Mouse (Mus musculus): ENCODE measurements around the gene Cds1. TPM values are rescaled to one million over a fixed set of nuclear protein-coding genes. Genes with fewer than 3 reads are reported as not detected.

The Cds1 gene
- total and polyA plus RNA-seq, 2 experiments, result 0.37 to 0.67 TPM

DNA sequence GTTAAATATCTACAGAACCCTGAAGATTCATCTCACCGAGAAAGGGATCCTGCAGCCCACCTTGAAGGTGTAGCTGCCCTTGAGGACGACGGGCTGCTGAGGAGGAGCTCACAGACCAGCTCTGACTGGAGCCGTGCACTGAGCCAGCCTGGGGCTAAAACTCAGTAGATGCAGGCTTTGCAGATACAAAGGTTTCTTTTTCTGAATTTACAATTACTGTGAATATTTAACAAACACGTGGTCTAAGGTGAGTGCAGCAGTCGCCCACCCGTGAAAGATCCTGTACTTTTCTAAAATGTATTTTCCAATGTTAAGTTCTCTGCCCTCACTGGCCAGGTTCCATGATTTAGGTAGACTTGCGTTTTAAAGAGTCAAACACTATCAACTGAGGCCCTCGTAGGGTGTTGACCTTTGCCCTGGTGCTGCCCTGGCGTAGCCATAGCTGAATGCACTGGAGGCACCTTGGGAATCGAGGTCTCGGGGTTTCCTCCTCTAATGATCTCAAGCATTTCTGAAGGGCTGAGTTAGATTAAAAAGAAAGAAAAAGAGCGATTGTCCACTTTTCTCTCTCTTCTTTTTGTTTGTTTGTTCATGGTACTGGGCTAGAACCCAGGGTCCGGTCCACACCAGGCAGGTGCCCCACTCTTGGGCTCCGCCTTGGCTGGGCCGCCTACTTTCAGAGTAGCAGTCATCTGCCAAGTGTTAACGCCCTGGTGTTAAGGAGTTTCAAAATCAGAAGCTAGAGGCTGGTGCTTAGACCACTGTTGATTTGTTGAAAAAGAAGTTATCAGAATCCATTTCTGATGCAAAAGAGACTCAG lies 56.8 kb downstream of the Cds1 start:
- no peak for TF ChIP-seq POLR2A (IDR thresholded peaks at IDR 0.05; ENCODE audit: extremely low read depth, insufficient read depth, low read length)
- no peak for TF ChIP-seq CTCF (IDR thresholded peaks at IDR 0.05; ENCODE audit: low read depth, low read length)
- peaks cover 5% of the 10 kb centered on the region; the same call in 1 of the 2 replicates for H3K27me3 ChIP-seq (ENCODE audit: control insufficient read depth, insufficient read depth, low read length)
- 61% methylated on average over 17 of the region's 17 CpGs for WGBS
- H3K4me3 ChIP-seq (ENCODE audit: insufficient read depth, low read depth, low read length), result no peak overlapping the region
- H3K4me1 ChIP-seq (ENCODE audit: control insufficient read depth, insufficient read depth, low read length), result no peaks in the 10 kb centered on the region
- H3K36me3 ChIP-seq (ENCODE audit: control insufficient read depth, insufficient read depth, low read length), result no peaks in the 10 kb centered on the region
- H3K79me2 ChIP-seq (ENCODE audit: control insufficient read depth, insufficient read depth, low read length), result no peaks in the 10 kb centered on the region
- H3K9ac ChIP-seq (ENCODE audit: low read depth, low read length), result no peak overlapping the region
- no peak overlapping the region for H3K27ac ChIP-seq (replicated peaks; ENCODE audit: insufficient read depth, low read depth, low read length)
- DNase-seq (ENCODE audit: extremely low read depth, low read depth, low spot score), result no peak

DNA sequence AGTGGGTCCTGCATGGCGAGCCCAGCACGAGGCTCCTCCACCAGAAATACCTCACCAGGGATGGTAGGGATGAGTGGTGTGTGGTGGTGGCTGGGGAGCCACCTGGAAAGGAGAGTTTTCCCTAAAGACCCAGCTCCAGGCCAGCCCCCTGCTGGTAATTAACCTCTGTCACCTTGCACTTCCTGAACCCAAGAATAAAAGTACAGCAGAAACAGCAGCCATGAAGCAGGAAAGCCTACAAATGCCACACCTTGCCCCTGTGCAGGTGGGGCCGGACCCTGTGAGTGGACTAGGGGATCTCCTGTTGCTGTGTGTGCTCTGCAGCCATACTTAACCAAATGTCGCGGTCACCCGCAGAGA lies 57.4 kb downstream of the Cds1 start:
- H3K9ac ChIP-seq (ENCODE audit: low read depth, low read length), result no peak overlapping the region
- TF ChIP-seq POLR2A (IDR thresholded peaks at IDR 0.05; ENCODE audit: extremely low read depth, insufficient read depth, low read length) (no peak), CTCF (IDR thresholded peaks at IDR 0.05; ENCODE audit: low read depth, low read length) (no peak)
- 56% methylated on average over 6 of the region's 6 CpGs for whole genome bisulfite sequencing
- no peaks in the 10 kb centered on the region for H3K79me2 ChIP-seq (ENCODE audit: control insufficient read depth, insufficient read depth, low read length)
- H3K27me3 ChIP-seq (ENCODE audit: control insufficient read depth, insufficient read depth, low read length), result peaks cover 5% of the 10 kb centered on the region; the same call in 1 of the 2 replicates
- H3K4me1 ChIP-seq (ENCODE audit: control insufficient read depth, insufficient read depth, low read length), result no peaks in the 10 kb centered on the region
- no peaks in the 10 kb centered on the region for H3K36me3 ChIP-seq (ENCODE audit: control insufficient read depth, insufficient read depth, low read length)
- DNase-seq (ENCODE audit: extremely low read depth, low read depth, low spot score), result no peak
- H3K4me3 ChIP-seq (ENCODE audit: insufficient read depth, low read depth, low read length), result no peak overlapping the region
- no peak overlapping the region for H3K27ac ChIP-seq (replicated peaks; ENCODE audit: insufficient read depth, low read depth, low read length)

DNA sequence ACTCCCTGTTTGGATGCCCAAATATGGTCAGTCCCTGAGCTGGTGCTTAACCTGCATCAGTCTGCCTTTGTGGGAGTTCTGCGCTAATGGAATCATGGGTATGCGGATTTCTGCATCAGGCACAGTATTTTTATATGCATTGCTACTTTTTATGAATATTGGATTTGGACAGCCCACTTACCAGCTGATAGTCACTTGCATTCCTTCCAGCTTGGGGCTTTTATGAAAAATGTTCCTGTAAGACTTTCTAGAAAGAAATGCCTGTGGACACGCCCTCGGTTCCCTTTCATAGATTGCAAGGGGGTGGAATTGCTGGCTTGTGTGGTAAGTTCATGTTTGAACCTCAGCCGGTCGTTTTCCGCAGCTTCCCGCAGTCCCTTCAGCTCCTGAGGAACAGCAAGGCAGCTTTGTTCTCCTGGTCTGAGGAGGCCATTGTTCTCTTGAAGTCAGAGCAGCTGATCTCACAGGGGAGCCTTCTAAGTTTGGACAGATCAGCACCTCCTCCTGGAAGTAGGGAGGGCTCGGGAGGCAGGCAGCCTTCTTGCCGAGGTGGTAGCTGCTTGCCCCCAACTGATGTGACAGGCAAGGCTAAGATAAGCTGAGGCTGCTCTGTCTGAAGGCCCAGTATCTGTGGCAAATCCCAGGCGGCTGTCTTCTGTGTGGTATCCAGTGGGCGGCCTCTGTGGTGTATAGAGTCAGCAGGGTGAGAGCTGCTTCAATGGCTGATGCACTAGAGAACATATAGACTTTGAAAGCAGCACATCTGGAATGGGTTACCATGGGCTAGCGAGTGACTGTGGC lies 60.4 kb downstream of the Cds1 start:
- TF ChIP-seq POLR2A (IDR thresholded peaks at IDR 0.05; ENCODE audit: extremely low read depth, insufficient read depth, low read length) (no peak), CTCF (IDR thresholded peaks at IDR 0.05; ENCODE audit: low read depth, low read length) (no peak)
- Histone ChIP-seq H3K4me1 (ENCODE audit: control insufficient read depth, insufficient read depth, low read length) (no peaks in the 10 kb centered on the region), H3K79me2 (ENCODE audit: control insufficient read depth, insufficient read depth, low read length) (no peaks in the 10 kb centered on the region), H3K27ac (replicated peaks; ENCODE audit: insufficient read depth, low read depth, low read length) (no peak overlapping the region), H3K36me3 (ENCODE audit: control insufficient read depth, insufficient read depth, low read length) (no peaks in the 10 kb centered on the region), H3K4me3 (ENCODE audit: insufficient read depth, low read depth, low read length) (no peak overlapping the region), H3K9ac (ENCODE audit: low read depth, low read length) (no peak overlapping the region), H3K27me3 (ENCODE audit: control insufficient read depth, insufficient read depth, low read length) (peaks cover 5% of the 10 kb centered on the region; the same call in 1 of the 2 replicates)
- no peak for DNase-seq (ENCODE audit: extremely low read depth, low read depth, low spot score)
- 43% methylated on average over 13 of the region's 13 CpGs for WGBS

DNA sequence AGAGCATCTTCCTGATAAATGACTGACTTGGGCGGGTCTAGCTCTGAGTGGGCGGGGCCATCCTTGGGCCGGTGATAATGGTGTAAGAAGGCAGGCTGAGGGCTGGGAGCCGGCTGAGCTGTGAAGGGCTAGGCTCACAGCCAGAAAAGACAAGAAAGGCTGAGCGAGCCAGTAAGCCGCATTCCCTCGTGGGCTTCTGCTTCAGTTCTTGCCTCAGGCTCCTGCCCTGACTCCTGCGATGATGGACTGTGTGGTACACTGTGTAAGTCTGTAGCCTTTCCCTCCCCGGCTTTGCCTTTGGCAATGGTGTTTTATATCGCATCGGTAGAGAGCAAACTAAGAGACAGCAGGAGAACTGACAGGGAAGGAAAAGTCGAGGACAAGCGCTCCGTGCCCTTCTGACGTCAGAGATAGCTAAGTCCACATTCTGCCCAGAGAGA lies 61.6 kb downstream of the Cds1 start:
- no peaks in the 10 kb centered on the region for H3K4me1 ChIP-seq (ENCODE audit: control insufficient read depth, insufficient read depth, low read length)
- H3K79me2 ChIP-seq (ENCODE audit: control insufficient read depth, insufficient read depth, low read length), result no peaks in the 10 kb centered on the region
- H3K9ac ChIP-seq (ENCODE audit: low read depth, low read length), result no peak overlapping the region
- no peak for TF ChIP-seq POLR2A (IDR thresholded peaks at IDR 0.05; ENCODE audit: extremely low read depth, insufficient read depth, low read length)
- TF ChIP-seq CTCF (IDR thresholded peaks at IDR 0.05; ENCODE audit: low read depth, low read length), result no peak
- no peaks in the 10 kb centered on the region for H3K36me3 ChIP-seq (ENCODE audit: control insufficient read depth, insufficient read depth, low read length)
- DNase-seq (ENCODE audit: extremely low read depth, low read depth, low spot score), result no peak
- H3K4me3 ChIP-seq (ENCODE audit: insufficient read depth, low read depth, low read length), result no peak overlapping the region
- WGBS, result 5% methylated on average over 15 of the region's 15 CpGs
- H3K27ac ChIP-seq (replicated peaks; ENCODE audit: insufficient read depth, low read depth, low read length), result no peak overlapping the region
- H3K27me3 ChIP-seq (ENCODE audit: control insufficient read depth, insufficient read depth, low read length), result peaks cover 3% of the 10 kb centered on the region; the same call in 1 of the 2 replicates

DNA sequence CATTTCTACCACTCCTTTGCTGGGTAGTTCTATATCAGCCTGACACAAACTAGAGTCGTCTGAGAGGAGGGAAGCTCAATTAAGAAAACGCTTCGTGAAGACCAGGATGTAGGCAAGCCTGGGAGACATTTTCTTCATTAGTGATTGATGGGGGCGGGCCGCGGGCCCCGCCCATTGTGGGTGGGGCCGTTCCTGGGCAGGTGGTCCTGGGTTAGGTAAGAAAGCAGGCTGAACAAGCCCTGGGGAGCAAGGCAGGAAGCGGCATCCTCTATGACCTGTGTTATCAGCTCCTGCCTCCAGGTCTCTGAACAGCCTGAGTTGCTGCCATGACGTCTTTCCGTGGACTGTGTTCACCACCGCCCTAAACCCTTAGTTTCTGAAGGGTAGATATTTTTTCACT lies 62.5 kb downstream of the Cds1 start:
- Histone ChIP-seq H3K27me3 (ENCODE audit: control insufficient read depth, insufficient read depth, low read length) (peaks cover 3% of the 10 kb centered on the region; the same call in 1 of the 2 replicates), H3K4me3 (ENCODE audit: insufficient read depth, low read depth, low read length) (no peak overlapping the region), H3K9ac (ENCODE audit: low read depth, low read length) (no peak overlapping the region), H3K4me1 (ENCODE audit: control insufficient read depth, insufficient read depth, low read length) (no peaks in the 10 kb centered on the region), H3K79me2 (ENCODE audit: control insufficient read depth, insufficient read depth, low read length) (no peaks in the 10 kb centered on the region), H3K27ac (replicated peaks; ENCODE audit: insufficient read depth, low read depth, low read length) (no peak overlapping the region), H3K36me3 (ENCODE audit: control insufficient read depth, insufficient read depth, low read length) (no peaks in the 10 kb centered on the region; the same call in 1 of the 2 replicates)
- 32% methylated on average over 12 of the region's 12 CpGs for whole genome bisulfite sequencing
- TF ChIP-seq POLR2A (IDR thresholded peaks at IDR 0.05; ENCODE audit: extremely low read depth, insufficient read depth, low read length) (no peak), CTCF (IDR thresholded peaks at IDR 0.05; ENCODE audit: low read depth, low read length) (no peak)
- DNase-seq (ENCODE audit: extremely low read depth, low read depth, low spot score), result no peak

All from liver, adult 2 months (tissue).